ENCODE assay signal across 9 mouse cellular contexts in genomic region chr11:115747351-115747750, GRCm38 (mm10). TPM values are rescaled to one million over a fixed set of nuclear protein-coding genes. Genes with fewer than 3 reads are reported as not detected.
DNase-seq lines count a peak whose midpoint lies in the region; ATAC-seq and TF ChIP-seq lines count a peak whose summit lies in the region.
"Had no signal": no experiment of that assay in that cellular context is flagged by ENCODE, and none has a peak within 500 bp of the region (broad histone marks: within the 10 kb centered on the region; RNA-seq: fewer than 3 reads in every experiment).

No protein-coding gene starts in this region.

- H3K4me3 ChIP-seq in heart, embryonic 15.5 days, result peak overlapping the region; percentile 29
- 0 out of 2 replicates have a peak overlapping the region, but pooled peaks have one; percentile 9 for H3K4me3 ChIP-seq in embryonic facial prominence, embryonic 12.5 days
- H3K4me3 ChIP-seq in intestine, postnatal 0 days (ENCODE audit: low read depth, low read length), result no peak overlapping the region
- H3K4me3 ChIP-seq in neural tube, embryonic 15.5 days (replicated peaks), result peak overlapping the region; percentile 17; the same call in 1 of the 2 replicates

- 0 out of 2 replicates have a peak, but pooled peaks cover 2% of the 10 kb centered on the region for H3K4me1 ChIP-seq in heart, embryonic 15.5 days (replicated peaks)
- H3K4me1 ChIP-seq in embryonic facial prominence, embryonic 12.5 days, result no peaks in the 10 kb centered on the region
- no peaks in the 10 kb centered on the region; the same call in 1 of the 2 replicates for H3K4me1 ChIP-seq in intestine, postnatal 0 days (replicated peaks; ENCODE audit: control insufficient read depth, insufficient read depth, low read length)
- H3K4me1 ChIP-seq in neural tube, embryonic 15.5 days, result 0 out of 2 replicates have a peak, but pooled peaks cover 5% of the 10 kb centered on the region

- no peaks in the 10 kb centered on the region for H3K9me3 ChIP-seq in heart, embryonic 15.5 days (replicated peaks)
- H3K9me3 ChIP-seq in embryonic facial prominence, embryonic 12.5 days, result no peaks in the 10 kb centered on the region
- H3K9me3 ChIP-seq in intestine, postnatal 0 days (ENCODE audit: control insufficient read depth), result no peaks in the 10 kb centered on the region
- no peaks in the 10 kb centered on the region for H3K9me3 ChIP-seq in neural tube, embryonic 15.5 days (replicated peaks)

- no peak overlapping the region for H3K9ac ChIP-seq in heart, embryonic 15.5 days
- no peak overlapping the region for H3K9ac ChIP-seq in embryonic facial prominence, embryonic 12.5 days
- H3K9ac ChIP-seq in intestine, postnatal 0 days (ENCODE audit: low read depth, low read length), result no peak overlapping the region
- H3K9ac ChIP-seq in neural tube, embryonic 15.5 days (replicated peaks), result 0 out of 2 replicates have a peak overlapping the region, but pooled peaks have one; percentile 12

- H3K27me3 ChIP-seq in heart, embryonic 15.5 days, result no peaks in the 10 kb centered on the region
- no peaks in the 10 kb centered on the region for H3K27me3 ChIP-seq in embryonic facial prominence, embryonic 12.5 days
- H3K27me3 ChIP-seq in intestine, postnatal 0 days (replicated peaks; ENCODE audit: control insufficient read depth, insufficient read depth, low read length), result no peaks in the 10 kb centered on the region
- no peaks in the 10 kb centered on the region for H3K27me3 ChIP-seq in neural tube, embryonic 15.5 days (replicated peaks)

- no peaks in the 10 kb centered on the region for H3K36me3 ChIP-seq in heart, embryonic 15.5 days
- no peaks in the 10 kb centered on the region for H3K36me3 ChIP-seq in embryonic facial prominence, embryonic 12.5 days
- no peaks in the 10 kb centered on the region for H3K36me3 ChIP-seq in intestine, postnatal 0 days (ENCODE audit: control insufficient read depth, insufficient read depth)
- H3K36me3 ChIP-seq in neural tube, embryonic 15.5 days, result no peaks in the 10 kb centered on the region

- peak overlapping the region; percentile 48 for H3K4me2 ChIP-seq in heart, embryonic 15.5 days
- H3K4me2 ChIP-seq in embryonic facial prominence, embryonic 12.5 days (replicated peaks), result peak overlapping the region; percentile 40
- peak overlapping the region; percentile 30 for H3K4me2 ChIP-seq in intestine, postnatal 0 days (replicated peaks; ENCODE audit: low read depth)
- H3K4me2 ChIP-seq in neural tube, embryonic 15.5 days, result peak overlapping the region; percentile 52

- 3% methylated on average over 13 of the region's 15 CpGs for WGBS in heart, embryonic 15.5 days
- 12% methylated on average over 12 of the region's 15 CpGs for WGBS in embryonic facial prominence, embryonic 12.5 days
- WGBS in intestine, postnatal 0 days, result 13% methylated on average over 10 of the region's 15 CpGs
- 12% methylated on average over 15 of the region's 15 CpGs for WGBS in neural tube, embryonic 15.5 days

- ATAC-seq in heart, embryonic 15.5 days (replicated peaks; ENCODE audit: insufficient number of reproducible peaks, insufficient read depth, low FRiP score, low read depth), result no peak
- no peak for ATAC-seq in embryonic facial prominence, embryonic 12.5 days (ENCODE audit: insufficient number of reproducible peaks, insufficient read depth, low FRiP score, low TSS enrichment)
- ATAC-seq in intestine, postnatal 0 days, result no peak
- ATAC-seq in neural tube, embryonic 15.5 days (ENCODE audit: low FRiP score), result no peak

- H3K27ac ChIP-seq in heart, embryonic 15.5 days, result no peak overlapping the region
- no peak overlapping the region for H3K27ac ChIP-seq in embryonic facial prominence, embryonic 12.5 days
- H3K27ac ChIP-seq in intestine, postnatal 0 days (ENCODE audit: low read depth, low read length), result no peak overlapping the region
- H3K27ac ChIP-seq in neural tube, embryonic 15.5 days (replicated peaks), result no peak overlapping the region

- no peak for DNase-seq in heart, adult 8-10 months (ENCODE audit: low spot score)
- DNase-seq in right cerebral cortex, adult 2 months (ENCODE audit: low spot score in 2 of 2), result no peak
- DNase-seq in adipocyte (ENCODE audit: low spot score), result no peak
- DNase-seq in layer of hippocampus, postnatal 25 days (ENCODE audit: extremely low spot score in 1 of 2, low spot score in 1 of 2), result no peak
- DNase-seq: left cerebral cortex, postnatal 4 days had no signal

- TF ChIP-seq CTCF in intestine, postnatal 0 days (IDR thresholded peaks at IDR 0.05; ENCODE audit: low read depth), result no peak

RNA-seq across cellular contexts. Expression of gene Tmem94, which starts 17.9 kb away (rescaled TPM):
- polyA plus RNA-seq in heart, embryonic 15.5 days (2015; fragmentation: Nextera tagmentation; extraction: Ambion mirVana), result 36.7 and 38.8 TPM in 2 replicates
- 100 to 1,000 TPM in 2 of 4 experiments, 10 to 100 TPM in 2; 96.2 to 103 (median 100) TPM for total RNA-seq in heart, adult 8-10 months (2022)
- polyA plus RNA-seq in embryonic facial prominence, embryonic 12.5 days (2016; fragmentation: Nextera tagmentation; extraction: Ambion mirVana), result 29.6 and 30.0 TPM in 2 replicates
- 8.2 and 8.6 TPM in 2 replicates for polyA plus RNA-seq in intestine, postnatal 0 days (2015; fragmentation: Nextera tagmentation; extraction: Ambion mirVana)
- polyA plus RNA-seq in neural tube, embryonic 15.5 days (2015; fragmentation: Nextera tagmentation; extraction: Ambion mirVana), result 20.3 and 21.2 TPM in 2 replicates
- 10 to 100 TPM; 44.5 to 51.1 TPM for total RNA-seq in layer of hippocampus, postnatal 25 days (2021)

RNA-seq across cellular contexts. Expression of gene Grb2, which starts 39.0 kb away (rescaled TPM):
- polyA plus RNA-seq in heart, embryonic 15.5 days (2015; fragmentation: Nextera tagmentation; extraction: Ambion mirVana), result 103 and 104 TPM in 2 replicates
- total RNA-seq in heart, adult 8-10 months (2022), result 100 to 1,000 TPM in 3 of 4 experiments, 10 to 100 TPM in 1; 93.7 to 126 (median 111) TPM
- polyA plus RNA-seq in embryonic facial prominence, embryonic 12.5 days (2016; fragmentation: Nextera tagmentation; extraction: Ambion mirVana), result 115 and 118 TPM in 2 replicates
- polyA plus RNA-seq in intestine, postnatal 0 days (2015; fragmentation: Nextera tagmentation; extraction: Ambion mirVana), result 60.5 and 61.3 TPM in 2 replicates
- polyA plus RNA-seq in neural tube, embryonic 15.5 days (2015; fragmentation: Nextera tagmentation; extraction: Ambion mirVana), result 192 and 194 TPM in 2 replicates
- 100 to 1,000 TPM; 188 to 210 TPM for total RNA-seq in layer of hippocampus, postnatal 25 days (2021)
